Mouse (Mus musculus) kidney, adult 2 months (tissue): ENCODE data around the gene Trim3. TPM values are rescaled to one million over a fixed set of nuclear protein-coding genes. Genes with fewer than 3 reads are reported as not detected.

ENCODE experiments used
- DNase-seq: peaks from one replicate; pipeline ENCODE4 v3.0.0; 2021
- H3K27ac ChIP-seq: fragments of 200-500 bp; 2 replicates; pipeline ENCODE4 v1.5.1; 2012; ENCODE audit warnings: low read depth, low read length, control low read depth, inconsistent platforms; ENCODE audit not compliant: insufficient read depth
- H3K27me3 ChIP-seq: fragments of 200-500 bp; replicated peaks from 2 replicates; pipeline ENCODE4 v1.6.1; 2012; ENCODE audit warnings: mild to moderate bottlenecking, moderate library complexity, low read length, inconsistent platforms; ENCODE audit not compliant: control insufficient read depth, insufficient read depth
- H3K36me3 ChIP-seq: fragments of 200-500 bp; 2 replicates; pipeline ENCODE4 v1.6.1; 2012; ENCODE audit warnings: mild to moderate bottlenecking, moderate library complexity, low read length, inconsistent platforms; ENCODE audit not compliant: control insufficient read depth, insufficient read depth
- H3K4me1 ChIP-seq: fragments of 200-500 bp; 2 replicates; pipeline ENCODE4 v1.6.1; 2011; ENCODE audit warnings: low read length; ENCODE audit not compliant: control insufficient read depth, insufficient read depth
- H3K4me3 ChIP-seq: fragments of 200-500 bp; 2 replicates; pipeline ENCODE4 v1.5.1; 2011; ENCODE audit warnings: mild to moderate bottlenecking, low read depth, low read length, control low read depth; ENCODE audit not compliant: insufficient read depth
- CTCF ChIP-seq: fragments of 200-500 bp; conservative IDR thresholded peaks from 2 replicates; pipeline ENCODE4 v1.5.1; 2011; ENCODE audit warnings: low read depth, mild to moderate bottlenecking, control low read depth, low read length, moderate library complexity, mixed read lengths; ENCODE audit not compliant: insufficient read depth, insufficient read length
- POLR2A ChIP-seq: fragments of 200-500 bp; IDR thresholded peaks from one replicate; pipeline ENCODE4 v1.6.1; 2011; ENCODE audit warnings: low read depth, low read length, control low read depth
- WGBS: fragments of 180-500 bp; shearing (Covaris S2); methylation state at CpG from one replicate; pipeline ENCODE4 v1.1.7; 2018; 5-methylcytosine and 5-hydroxymethylcytosine counted together
- polyA plus RNA-seq: library from polyadenylated mRNA; depleted of rRNA; stranded (reverse); fragments of >200 nt; gene quantifications from 2 replicates; pipeline ENCODE4 v1.2.3, GENCODE M21; 2012; rRNA removed

Gene Trim3
- polyA plus RNA-seq, 1 experiment, result 43.9 TPM

GRCm38 (mm10) chr7:105562317-105562716, 71.1 kb downstream of the Trim3 start:
- no peak for TF ChIP-seq CTCF
- Histone ChIP-seq H3K27me3 (no peaks in the 10 kb centered on the region), H3K4me1 (no peaks in the 10 kb centered on the region), H3K4me3 (no peak overlapping the region), H3K27ac (no peak overlapping the region), H3K36me3 (no peaks in the 10 kb centered on the region)
- no peak for DNase-seq
- WGBS, result 90% methylated on average over 3 of the region's 3 CpGs

- TF ChIP-seq CTCF (no peak), POLR2A (no peak)
- WGBS, result 88% methylated on average over 9 of the region's 9 CpGs
- H3K4me3 ChIP-seq, result no peak overlapping the region
- DNase-seq, result no peak
- H3K27me3 ChIP-seq, result no peaks in the 10 kb centered on the region
- 0 out of 2 replicates have a peak, but pooled peaks cover 2% of the 10 kb centered on the region for H3K4me1 ChIP-seq
- no peak overlapping the region for H3K27ac ChIP-seq
- H3K36me3 ChIP-seq, result no peaks in the 10 kb centered on the region
Measured at GRCm38 (mm10) chr7:105559016-105559415, 74.4 kb downstream of the Trim3 start.

- H3K27me3 ChIP-seq, result no peaks in the 10 kb centered on the region
Measured at GRCm38 (mm10) chr7:105557671-105558070, 75.7 kb downstream of the Trim3 start.

DNA sequence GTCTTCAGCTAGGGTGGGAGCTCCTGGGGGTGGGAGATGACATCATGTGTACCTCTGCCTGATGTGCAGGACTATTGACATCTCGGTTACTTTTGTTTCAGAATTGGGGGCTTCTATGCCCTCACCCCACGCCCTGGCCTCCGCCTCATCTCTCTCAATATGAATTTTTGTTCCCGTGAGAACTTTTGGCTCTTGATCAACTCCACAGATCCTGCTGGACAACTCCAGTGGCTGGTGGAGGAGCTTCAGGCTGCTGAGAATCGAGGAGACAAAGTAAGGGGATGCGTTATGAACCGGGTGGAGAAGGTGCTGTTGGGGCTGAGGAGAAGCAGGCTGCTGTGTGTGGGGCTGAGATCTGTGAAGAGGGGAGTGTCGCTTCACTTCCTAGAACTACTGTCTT, 77.0 kb downstream of the Trim3 start:
- Histone ChIP-seq H3K36me3 (no peaks in the 10 kb centered on the region), H3K27me3 (no peaks in the 10 kb centered on the region), H3K4me1 (0 out of 2 replicates have a peak, but pooled peaks cover 6% of the 10 kb centered on the region), H3K4me3 (no peak overlapping the region), H3K27ac (no peak overlapping the region)
- 82% methylated on average over 8 of the region's 8 CpGs for WGBS
- no peak for DNase-seq
- no peak for TF ChIP-seq POLR2A
- TF ChIP-seq CTCF, result no peak

More at GRCm38 (mm10) chr7:105557671-105558070, 75.7 kb downstream of the Trim3 start:
- Histone ChIP-seq H3K36me3 (no peaks in the 10 kb centered on the region), H3K4me3 (no peak overlapping the region), H3K4me1 (0 out of 2 replicates have a peak, but pooled peaks cover 6% of the 10 kb centered on the region), H3K27ac (no peak overlapping the region)
- no peak for TF ChIP-seq POLR2A
- TF ChIP-seq CTCF, result no peak
- DNase-seq, result no peak
- WGBS, result 83% methylated on average over 11 of the region's 11 CpGs

DNA sequence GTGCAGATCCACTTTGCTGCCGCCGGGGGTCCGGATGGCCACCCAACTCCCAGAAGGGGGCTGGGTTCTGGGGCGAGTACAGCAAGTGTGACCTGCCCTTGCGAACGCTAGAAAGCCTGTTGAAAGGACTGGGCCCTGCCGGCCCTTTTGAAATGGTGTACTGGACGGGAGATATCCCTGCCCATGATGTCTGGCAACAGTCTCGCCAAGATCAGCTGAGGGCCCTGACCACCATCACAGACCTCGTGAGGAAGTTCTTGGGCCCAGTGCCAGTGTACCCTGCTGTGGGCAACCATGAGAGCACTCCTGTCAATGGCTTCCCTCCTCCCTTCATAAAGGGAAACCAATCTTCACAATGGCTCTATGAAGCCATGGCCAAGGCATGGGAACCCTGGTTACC, 77.8 kb downstream of the Trim3 start:
- 87% methylated on average over 10 of the region's 10 CpGs for WGBS
- DNase-seq, result no peak
- Histone ChIP-seq H3K27ac (no peak overlapping the region), H3K4me3 (no peak overlapping the region), H3K27me3 (no peaks in the 10 kb centered on the region), H3K36me3 (no peaks in the 10 kb centered on the region), H3K4me1 (0 out of 2 replicates have a peak, but pooled peaks cover 6% of the 10 kb centered on the region)
- no peak for TF ChIP-seq POLR2A
- no peak for TF ChIP-seq CTCF

Other genes with a start within 250 kb of the Trim3 start
- gene Fam160a2, start 233.5 kb downstream of the Trim3 start, polyA plus RNA-seq, result 39.6 and 50.2 TPM in 2 replicates
- 0.16 and 0.18 TPM in 2 replicates for gene Cnga4, start 229.0 kb downstream of the Trim3 start, polyA plus RNA-seq
- 0.14 and 0.22 TPM in 2 replicates for gene Cckbr, start 207.8 kb downstream of the Trim3 start, polyA plus RNA-seq
- gene Cavin3, start 151.3 kb downstream of the Trim3 start, polyA plus RNA-seq, result 21.4 and 27.9 TPM in 2 replicates
- gene Smpd1, start 79.2 kb downstream of the Trim3 start, polyA plus RNA-seq, result 109 and 144 TPM in 2 replicates
- 35.4 and 46.2 TPM in 2 replicates for gene Apbb1, start 51.9 kb downstream of the Trim3 start, polyA plus RNA-seq
- gene Hpx, start 33.4 kb downstream of the Trim3 start, polyA plus RNA-seq, result 0.34 and 0.61 TPM in 2 replicates
- gene Timm10b, start 6.5 kb upstream of the Trim3 start, polyA plus RNA-seq, result 108 and 115 TPM in 2 replicates
- gene Arfip2, start 6.8 kb upstream of the Trim3 start, polyA plus RNA-seq, result 65.6 and 67.0 TPM in 2 replicates
- 216 and 222 TPM in 2 replicates for gene Gm45799, start 7.0 kb upstream of the Trim3 start, polyA plus RNA-seq
- gene Dnhd1, start 17.3 kb upstream of the Trim3 start, polyA plus RNA-seq, result 2.3 and 2.8 TPM in 2 replicates
- 128 and 137 TPM in 2 replicates for gene Ilk, start 103.0 kb upstream of the Trim3 start, polyA plus RNA-seq
- 7.5 TPM in 2 replicates for gene Rrp8, start 103.8 kb upstream of the Trim3 start, polyA plus RNA-seq
- 423 and 437 TPM in 2 replicates for gene Taf10, start 110.8 kb upstream of the Trim3 start, polyA plus RNA-seq
- gene Tpp1, start 118.7 kb upstream of the Trim3 start, polyA plus RNA-seq, result 251 and 309 TPM in 2 replicates
- 5.9 and 7.1 TPM in 2 replicates for gene Dchs1, start 154.1 kb upstream of the Trim3 start, polyA plus RNA-seq
- gene Mrpl17, start 177.5 kb upstream of the Trim3 start, polyA plus RNA-seq, result 271 and 278 TPM in 2 replicates